Mouse (Mus musculus) liver, embryonic 13.5 days (tissue): ENCODE data around the gene H2-Ke6. TPM values are rescaled to one million over a fixed set of nuclear protein-coding genes. Genes with fewer than 3 reads are reported as not detected.
A peak's percentile ranks its signal among the peaks of the same experiment; 100 is the strongest.

Experiments
- ATAC-seq: fragments of 200-750 bp; cut with Nextera tagmentation; 2 replicates; pipeline ENCODE4 v1.8.0; 2017; ENCODE audit warnings: low read depth, mild to moderate bottlenecking, moderate number of reproducible peaks, moderate library complexity
- DNase-seq: peaks from one replicate; pipeline ENCODE4 v3.0.0; 2022
- H3K27ac ChIP-seq: fragments of 300-500 bp; sonication (generic); 2 replicates; pipeline ENCODE4 v1.5.1; 2015; ENCODE audit warnings: moderate library complexity, mild to moderate bottlenecking, inconsistent platforms
- H3K27me3 ChIP-seq: fragments of 300-500 bp; sonication (generic); 2 replicates; pipeline ENCODE4 v1.6.1; 2015; ENCODE audit warnings: mild to moderate bottlenecking, inconsistent platforms
- H3K36me3 ChIP-seq: fragments of 300-500 bp; sonication (generic); 2 replicates; pipeline ENCODE4 v1.6.1; 2015; ENCODE audit warnings: mild to moderate bottlenecking, inconsistent platforms
- H3K4me1 ChIP-seq: fragments of 300-500 bp; sonication (generic); replicated peaks from 2 replicates; pipeline ENCODE4 v1.6.1; 2015; ENCODE audit warnings: inconsistent platforms
- H3K4me2 ChIP-seq: fragments of 300-500 bp; sonication (generic); 2 replicates; pipeline ENCODE4 v1.6.1; 2015; ENCODE audit warnings: inconsistent platforms, mild to moderate bottlenecking, moderate library complexity
- H3K4me3 ChIP-seq: fragments of 300-500 bp; sonication (generic); replicated peaks from 2 replicates; pipeline ENCODE4 v1.5.1; 2015; ENCODE audit warnings: mild to moderate bottlenecking, inconsistent platforms
- H3K9ac ChIP-seq: fragments of 300-500 bp; sonication (generic); 2 replicates; pipeline ENCODE4 v1.6.1; 2015; ENCODE audit warnings: mild to moderate bottlenecking, inconsistent platforms
- H3K9me3 ChIP-seq: fragments of 300-500 bp; sonication (generic); replicated peaks from 2 replicates; pipeline ENCODE4 v1.6.1; 2016; ENCODE audit warnings: inconsistent platforms
- WGBS: fragments of 180-500 bp; shearing (Covaris S2); methylation state at CpG from one replicate; pipeline ENCODE4 v1.1.7; 2015; ENCODE audit not compliant: insufficient replicate concordance; 5-methylcytosine and 5-hydroxymethylcytosine counted together
- polyA plus RNA-seq: library from polyadenylated mRNA; unstranded; fragments of >200 nt; fragmentation: Nextera tagmentation; extraction: Ambion mirVana; gene quantifications from 2 replicates; pipeline ENCODE4 v1.2.1, GENCODE M21; 2015

The H2-Ke6 gene
- polyA plus RNA-seq, 1 experiment from 2014 or later: 25.7 TPM

GRCm38 (mm10) chr17:34038440-34038839 lies 10.6 kb upstream of the H2-Ke6 start:
- no peak overlapping the region for H3K4me3 ChIP-seq
- H3K27me3 ChIP-seq: peaks cover 43% of the 10 kb centered on the region
- H3K36me3 ChIP-seq: peaks cover 41% of the 10 kb centered on the region
- H3K4me2 ChIP-seq: peak overlapping the region; percentile 42
- DNase-seq (no peak), ATAC-seq (no peak)
- WGBS: 28% methylated on average over 21 of the region's 21 CpGs
- H3K9me3 ChIP-seq: no peaks in the 10 kb centered on the region
- H3K9ac ChIP-seq: 0 out of 2 replicates have a peak overlapping the region, but pooled peaks have one; percentile 4
- H3K4me1 ChIP-seq: peaks cover 32% of the 10 kb centered on the region
- H3K27ac ChIP-seq: no peak overlapping the region

GRCm38 (mm10) chr17:34037241-34037640 lies 9.4 kb upstream of the H2-Ke6 start:
- 87% methylated on average over 7 of the region's 7 CpGs for WGBS
- Histone ChIP-seq H3K27me3 (peaks cover 35% of the 10 kb centered on the region), H3K4me3 (no peak overlapping the region), H3K27ac (no peak overlapping the region), H3K9ac (no peak overlapping the region), H3K4me1 (peaks cover 44% of the 10 kb centered on the region), H3K4me2 (no peak overlapping the region), H3K9me3 (no peaks in the 10 kb centered on the region), H3K36me3 (peaks cover 41% of the 10 kb centered on the region)
- no peak for DNase-seq
- ATAC-seq: no peak

GRCm38 (mm10) chr17:34036647-34037046 lies 8.8 kb upstream of the H2-Ke6 start:
- peaks cover 30% of the 10 kb centered on the region for H3K27me3 ChIP-seq
- H3K4me3 ChIP-seq: no peak overlapping the region
- peaks cover 41% of the 10 kb centered on the region for H3K36me3 ChIP-seq
- peaks cover 44% of the 10 kb centered on the region for H3K4me1 ChIP-seq
- no peaks in the 10 kb centered on the region for H3K9me3 ChIP-seq
- WGBS: 82% methylated on average over 10 of the region's 10 CpGs
- ATAC-seq (no peak), DNase-seq (no peak)
- H3K9ac ChIP-seq: no peak overlapping the region
- no peak overlapping the region for H3K27ac ChIP-seq
- H3K4me2 ChIP-seq: no peak overlapping the region

GRCm38 (mm10) chr17:34035517-34035916 lies 7.7 kb upstream of the H2-Ke6 start:
- DNase-seq (no peak), ATAC-seq (no peak)
- H3K36me3 ChIP-seq: peaks cover 43% of the 10 kb centered on the region
- no peak overlapping the region for H3K4me3 ChIP-seq
- H3K9ac ChIP-seq: no peak overlapping the region
- H3K4me2 ChIP-seq: no peak overlapping the region
- H3K9me3 ChIP-seq: no peaks in the 10 kb centered on the region
- peaks cover 44% of the 10 kb centered on the region for H3K4me1 ChIP-seq
- no peak overlapping the region for H3K27ac ChIP-seq
- peaks cover 24% of the 10 kb centered on the region for H3K27me3 ChIP-seq
- 85% methylated on average over 9 of the region's 9 CpGs for WGBS

- Histone ChIP-seq H3K27ac (peak overlapping the region; percentile 92; the same call in 1 of the 2 replicates), H3K9me3 (no peaks in the 10 kb centered on the region), H3K4me1 (peaks cover 57% of the 10 kb centered on the region), H3K4me2 (peak overlapping the region; percentile 19; the same call in 1 of the 2 replicates), H3K27me3 (peaks cover 11% of the 10 kb centered on the region), H3K9ac (no peak overlapping the region), H3K4me3 (no peak overlapping the region), H3K36me3 (peaks cover 57% of the 10 kb centered on the region)
- DNase-seq (peak; percentile 65), ATAC-seq (no peak)
- WGBS: 69% methylated on average over 10 of the region's 10 CpGs
Observed at GRCm38 (mm10) chr17:34034064-34034463, 6.2 kb upstream of the H2-Ke6 start.

GRCm38 (mm10) chr17:34033441-34033840 lies 5.6 kb upstream of the H2-Ke6 start:
- DNase-seq: no peak
- H3K4me2 ChIP-seq: peak overlapping the region; percentile 96
- H3K36me3 ChIP-seq: peaks cover 63% of the 10 kb centered on the region
- peaks cover 57% of the 10 kb centered on the region for H3K4me1 ChIP-seq
- peak overlapping the region; percentile 93 for H3K9ac ChIP-seq
- no peak for ATAC-seq
- peak overlapping the region; percentile 92 for H3K27ac ChIP-seq
- H3K4me3 ChIP-seq: peak overlapping the region; percentile 94
- WGBS: 76% methylated on average over 9 of the region's 9 CpGs
- H3K27me3 ChIP-seq: peaks cover 5% of the 10 kb centered on the region; the same call in 1 of the 2 replicates
- no peaks in the 10 kb centered on the region for H3K9me3 ChIP-seq

- Histone ChIP-seq H3K27me3 (no peaks in the 10 kb centered on the region), H3K9me3 (no peaks in the 10 kb centered on the region), H3K9ac (peak overlapping the region; percentile 93), H3K4me3 (peak overlapping the region; percentile 94), H3K27ac (peak overlapping the region; percentile 92), H3K36me3 (peaks cover 63% of the 10 kb centered on the region), H3K4me1 (peaks cover 57% of the 10 kb centered on the region), H3K4me2 (peak overlapping the region; percentile 96)
- ATAC-seq: no peak
- WGBS: 24% methylated on average over 9 of the region's 9 CpGs
- DNase-seq: no peak
Observed at GRCm38 (mm10) chr17:34032806-34033205, 4.9 kb upstream of the H2-Ke6 start.

GRCm38 (mm10) chr17:34032174-34032632 lies 4.3 kb upstream of the H2-Ke6 start:
- no peaks in the 10 kb centered on the region for H3K27me3 ChIP-seq
- H3K4me1 ChIP-seq: peaks cover 62% of the 10 kb centered on the region
- under 1% methylated on average over 31 of the region's 48 CpGs for WGBS
- peak overlapping the region; percentile 92 for H3K27ac ChIP-seq
- ATAC-seq (peak; percentile 26), DNase-seq (peak; percentile 63)
- H3K9me3 ChIP-seq: no peaks in the 10 kb centered on the region
- peak overlapping the region; percentile 94 for H3K4me3 ChIP-seq
- H3K36me3 ChIP-seq: peaks cover 57% of the 10 kb centered on the region
- peak overlapping the region; percentile 96 for H3K4me2 ChIP-seq
- peak overlapping the region; percentile 93 for H3K9ac ChIP-seq

GRCm38 (mm10) chr17:34031465-34032173 lies 3.8 kb upstream of the H2-Ke6 start, which contains the start of the genes Slc39a7 and Rxrb:
Gene Slc39a7 (minus strand): TSS chr17:34031682.
Gene Rxrb (plus strand): TSS chr17:34031812.
- no peaks in the 10 kb centered on the region for H3K9me3 ChIP-seq
- WGBS: under 1% methylated on average over 72 of the region's 88 CpGs
- peaks cover 68% of the 10 kb centered on the region for H3K4me1 ChIP-seq
- ATAC-seq (peak; percentile 69), DNase-seq (peak; percentile 97)
- H3K4me3 ChIP-seq: peak within 1 kb of the TSS; percentile 94
- no peaks in the 10 kb centered on the region for H3K27me3 ChIP-seq
- peak within 1 kb of the TSS; percentile 93 for H3K9ac ChIP-seq
- peaks cover 51% of the 10 kb centered on the region for H3K36me3 ChIP-seq
- H3K27ac ChIP-seq: peak within 1 kb of the TSS; percentile 92
- H3K4me2 ChIP-seq: peak within 1 kb of the TSS; percentile 96

- Histone ChIP-seq H3K4me3 (peak overlapping the region; percentile 94), H3K36me3 (peaks cover 44% of the 10 kb centered on the region), H3K4me1 (peaks cover 75% of the 10 kb centered on the region), H3K9me3 (no peaks in the 10 kb centered on the region), H3K27me3 (no peaks in the 10 kb centered on the region), H3K9ac (peak overlapping the region; percentile 93), H3K4me2 (peak overlapping the region; percentile 96), H3K27ac (peak overlapping the region; percentile 85)
- 3% methylated on average over 20 of the region's 20 CpGs for WGBS
- ATAC-seq: no peak
- DNase-seq: no peak
Observed at GRCm38 (mm10) chr17:34030861-34031326, 3.0 kb upstream of the H2-Ke6 start.

GRCm38 (mm10) chr17:34029890-34030595 lies 2.2 kb upstream of the H2-Ke6 start:
- H3K4me1 ChIP-seq: peaks cover 81% of the 10 kb centered on the region
- WGBS: 80% methylated on average over 21 of the region's 21 CpGs
- ATAC-seq (no peak), DNase-seq (no peak)
- no peaks in the 10 kb centered on the region for H3K27me3 ChIP-seq
- H3K4me2 ChIP-seq: peak overlapping the region; percentile 96
- peaks cover 36% of the 10 kb centered on the region for H3K36me3 ChIP-seq
- peak overlapping the region; percentile 93 for H3K9ac ChIP-seq
- H3K9me3 ChIP-seq: no peaks in the 10 kb centered on the region
- peak overlapping the region; percentile 94 for H3K4me3 ChIP-seq
- H3K27ac ChIP-seq: peak overlapping the region; percentile 85
